Comparison of ENCODE assay signal across 8 mouse cellular contexts in the genomic region with DNA sequence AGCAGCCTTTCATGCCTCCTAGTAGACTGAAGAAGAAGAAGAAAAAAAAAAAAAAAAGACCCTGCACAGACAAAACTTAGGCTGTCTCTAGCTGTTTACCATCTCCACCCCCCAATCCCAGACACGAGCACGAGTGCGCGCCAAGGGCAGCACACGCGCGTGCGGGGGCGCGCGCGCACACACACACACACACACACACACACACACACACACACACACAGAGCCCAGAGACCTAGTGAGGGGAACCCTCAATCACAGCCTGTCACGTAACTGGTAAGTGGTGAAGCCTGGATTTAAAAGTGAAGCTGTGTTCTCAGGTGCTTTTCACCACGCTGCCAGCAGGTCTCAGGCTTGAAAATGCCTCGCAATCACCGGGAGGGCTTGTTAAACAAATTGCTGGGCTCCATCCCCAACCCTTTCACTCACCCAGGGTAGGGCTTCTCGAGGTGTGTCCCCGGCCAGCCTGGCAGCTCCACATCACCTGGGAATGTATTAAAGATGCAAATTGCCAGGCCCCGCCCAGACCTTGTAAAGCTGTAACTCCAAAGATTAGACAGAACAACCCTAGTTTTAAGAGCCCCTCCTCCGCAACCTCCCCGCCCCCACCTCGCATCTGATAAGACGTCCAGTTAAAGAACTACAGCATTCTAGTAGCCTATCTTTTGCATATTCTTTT. TPM values are rescaled to one million over a fixed set of nuclear protein-coding genes. Genes with fewer than 3 reads are reported as not detected.
DNase-seq lines count a peak whose midpoint lies in the region; ATAC-seq and TF ChIP-seq lines count a peak whose summit lies in the region.

No protein-coding gene starts in this region.

- 0 out of 2 replicates have a peak, but pooled peaks have one; percentile 3 for ATAC-seq in granulocyte monocyte progenitor cell, adult 5-6 weeks (replicated peaks; ENCODE audit: poor library complexity, severe bottlenecking)

- no peak for TF ChIP-seq CTCF in testis, adult 2 months (IDR thresholded peaks at IDR 0.05; ENCODE audit: control insufficient read depth, insufficient read depth, insufficient replicate concordance, low read depth, low read length)
- 0 out of 2 replicates have a peak, but pooled peaks have one; percentile 4 for TF ChIP-seq CTCF in small intestine, adult 2 months (IDR thresholded peaks at IDR 0.05; ENCODE audit: extremely low read depth, insufficient read length, insufficient replicate concordance, low read depth, low read length)

- no peak overlapping the region for H3K27ac ChIP-seq in testis, adult 2 months (ENCODE audit: control insufficient read depth, insufficient read depth, low read depth, low read length)
- no peak overlapping the region for H3K27ac ChIP-seq in small intestine, adult 2 months (ENCODE audit: insufficient read depth, low read depth, low read length)

- no peaks in the 10 kb centered on the region for H3K9me3 ChIP-seq in megakaryocyte, embryonic 14.5 days

- no peak for DNase-seq in testis, postnatal 14 days (ENCODE audit: low spot score)
- DNase-seq in cerebellum, adult 8-10 months = peak; percentile 42
- peak; percentile 62 for DNase-seq in kidney, postnatal 10 days
- no peak for DNase-seq in gastrocnemius, adult 18-20 months (ENCODE audit: low spot score)

- peak overlapping the region; percentile 57 for H3K4me3 ChIP-seq in testis, adult 2 months (ENCODE audit: control insufficient read depth, low read depth, low read length)
- H3K4me3 ChIP-seq in megakaryocyte, embryonic 14.5 days (replicated peaks) = peak overlapping the region; percentile 100
- peak overlapping the region; percentile 49 for H3K4me3 ChIP-seq in small intestine, adult 2 months (ENCODE audit: low read depth, low read length)

- no peak for TF ChIP-seq POLR2A in testis, adult 2 months (IDR thresholded peaks at IDR 0.05; ENCODE audit: control insufficient read depth, low read depth, low read length)
- TF ChIP-seq POLR2A in small intestine, adult 2 months (IDR thresholded peaks at IDR 0.05; ENCODE audit: low read depth, low read length) = no peak

- no peaks in the 10 kb centered on the region for H3K27me3 ChIP-seq in testis, adult 2 months (ENCODE audit: control insufficient read depth, insufficient read depth, low read length)
- no peaks in the 10 kb centered on the region for H3K27me3 ChIP-seq in megakaryocyte, embryonic 14.5 days (replicated peaks)
- H3K27me3 ChIP-seq in small intestine, adult 2 months (ENCODE audit: control insufficient read depth, insufficient read depth, low read length) = no peaks in the 10 kb centered on the region

- H3K36me3 ChIP-seq in testis, adult 2 months (ENCODE audit: control insufficient read depth, insufficient read depth, low read length) = no peaks in the 10 kb centered on the region
- H3K36me3 ChIP-seq in megakaryocyte, embryonic 14.5 days (replicated peaks; ENCODE audit: low read length) = no peaks in the 10 kb centered on the region
- no peaks in the 10 kb centered on the region for H3K36me3 ChIP-seq in small intestine, adult 2 months (ENCODE audit: control insufficient read depth, insufficient read depth, low read length)

- WGBS in small intestine, adult 2 months = 1% methylated on average over 23 of the region's 23 CpGs

- H3K4me1 ChIP-seq in testis, adult 2 months (ENCODE audit: control insufficient read depth, insufficient read depth, low read length) = peaks cover 12% of the 10 kb centered on the region
- H3K4me1 ChIP-seq in megakaryocyte, embryonic 14.5 days = peaks cover 38% of the 10 kb centered on the region
- H3K4me1 ChIP-seq in small intestine, adult 2 months (ENCODE audit: control insufficient read depth, insufficient read depth, insufficient read length, low read length) = peaks cover 16% of the 10 kb centered on the region

RNA-seq across cellular contexts. Expression of a gene that starts 1.7 kb away (rescaled TPM):
- polyA plus RNA-seq in testis, adult 2 months (2012; rRNA removed) = 8.0 and 10.3 TPM in 2 replicates
- total RNA-seq in granulocyte monocyte progenitor cell, adult 5-6 weeks (2014; fragmentation: Nextera tagmentation) = 32.6 and 36.4 TPM in 2 replicates
- 12.1 and 12.9 TPM in 2 replicates for total RNA-seq in granulocyte monocyte progenitor cell, adult 5-6 weeks (2017)
- polyA plus RNA-seq in megakaryocyte, embryonic 14.5 days (2012; ENCODE audit: insufficient read depth, low replicate concordance) = 0.75 and 1.5 TPM in 2 replicates
- polyA plus RNA-seq in small intestine, adult 2 months (2012; rRNA removed) = 2.4 and 4.4 TPM in 2 replicates
- total RNA-seq in gastrocnemius, adult 18-20 months (2021) = 1 to 10 TPM; 9.1 to 9.2 TPM

Comparison
In these comparisons a context has a peak if more than half of its experiments do, and no peak if none do; other contexts are left out.
1. H3K4me3 ChIP-seq: peak in every context shown above with its lines; median percentile 100 in megakaryocyte, embryonic 14.5 days; 57 in testis, adult 2 months; 49 in small intestine, adult 2 months.
2. DNase-seq: peak in cerebellum, adult 8-10 months (single experiment) and kidney, postnatal 10 days (single experiment); none in testis, postnatal 14 days (single experiment) and gastrocnemius, adult 18-20 months (single experiment).